Mouse (Mus musculus): ENCODE measurements at regions not wholly inside any gene's neighbourhood (a gene's known extent, or its start where the extent isn't known, plus 50 kb on each side); places are given as distances from the start of the nearest gene placed in this dataset.
"Not testable (repeated sequence)": the region's sequence is repeated elsewhere in the genome, so short reads cannot be mapped to it uniquely, and the experiment has no call there.

DNA sequence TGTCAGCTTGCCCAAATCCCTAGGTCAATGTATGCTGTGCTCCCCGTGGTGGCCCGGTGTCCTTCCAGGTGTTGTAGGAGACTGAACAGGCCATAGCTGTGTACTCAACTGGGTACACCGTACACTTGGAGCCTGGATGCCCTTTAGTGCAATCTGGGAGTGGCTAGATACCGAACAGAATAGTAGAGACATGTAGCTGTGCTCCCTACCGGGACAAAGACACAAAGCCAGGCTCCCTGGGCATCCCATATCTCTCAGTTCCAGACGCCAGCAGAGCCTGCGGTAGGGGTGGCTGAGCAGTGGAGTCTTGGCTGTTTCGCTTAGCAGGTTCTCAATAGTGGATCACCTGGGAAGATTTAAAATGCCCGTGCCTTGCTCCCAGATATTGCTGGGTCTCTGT lies 136.7 kb upstream of the Ubl3 start:
- TF ChIP-seq CTCF (IDR thresholded peaks at IDR 0.05; ENCODE audit: control insufficient read depth, insufficient read depth, low read length), result no peak
- TF ChIP-seq POLR2A (IDR thresholded peaks at IDR 0.05; ENCODE audit: borderline replicate concordance, control insufficient read depth, low read depth, low read length), result no peak
- Histone ChIP-seq H3K4me3 (replicated peaks; ENCODE audit: control insufficient read depth, low read depth, low read length) (no peak overlapping the region), H3K27ac (ENCODE audit: control insufficient read depth, insufficient read depth, low read depth, low read length, poor library complexity) (no peak overlapping the region), H3K4me1 (ENCODE audit: control insufficient read depth, insufficient read depth, low read length) (no peaks in the 10 kb centered on the region)
- WGBS, result 83% methylated on average over 9 of the region's 9 CpGs

DNA sequence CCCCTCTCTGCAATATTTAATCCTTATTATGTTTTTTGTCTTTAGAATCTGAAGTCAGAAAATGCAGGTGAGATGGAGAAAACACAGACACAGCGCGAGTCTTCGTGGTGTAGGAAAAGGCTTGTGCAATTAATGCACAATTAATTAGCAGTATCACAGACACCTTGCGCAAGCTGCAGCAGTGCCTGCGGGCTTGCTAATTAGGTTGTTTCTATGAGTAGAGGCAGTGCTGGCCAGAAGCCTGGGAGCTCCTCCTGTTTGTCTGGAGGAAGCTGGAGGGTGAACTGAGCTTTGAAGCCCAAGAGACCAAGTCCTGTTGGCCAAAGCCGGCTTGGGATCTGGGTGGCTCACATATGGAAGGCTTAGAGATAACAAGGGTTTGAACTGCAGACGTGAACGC lies 135.9 kb upstream of the Ubl3 start:
- TF ChIP-seq CTCF (IDR thresholded peaks at IDR 0.05; ENCODE audit: control insufficient read depth, insufficient read depth, low read length), result no peak
- no peak for TF ChIP-seq POLR2A (IDR thresholded peaks at IDR 0.05; ENCODE audit: borderline replicate concordance, control insufficient read depth, low read depth, low read length)
- H3K4me1 ChIP-seq (ENCODE audit: control insufficient read depth, insufficient read depth, low read length), result no peaks in the 10 kb centered on the region
- no peak overlapping the region for H3K4me3 ChIP-seq (replicated peaks; ENCODE audit: control insufficient read depth, low read depth, low read length)
- H3K27ac ChIP-seq (ENCODE audit: control insufficient read depth, insufficient read depth, low read depth, low read length, poor library complexity), result no peak overlapping the region
- 70% methylated on average over 8 of the region's 8 CpGs for WGBS

DNA sequence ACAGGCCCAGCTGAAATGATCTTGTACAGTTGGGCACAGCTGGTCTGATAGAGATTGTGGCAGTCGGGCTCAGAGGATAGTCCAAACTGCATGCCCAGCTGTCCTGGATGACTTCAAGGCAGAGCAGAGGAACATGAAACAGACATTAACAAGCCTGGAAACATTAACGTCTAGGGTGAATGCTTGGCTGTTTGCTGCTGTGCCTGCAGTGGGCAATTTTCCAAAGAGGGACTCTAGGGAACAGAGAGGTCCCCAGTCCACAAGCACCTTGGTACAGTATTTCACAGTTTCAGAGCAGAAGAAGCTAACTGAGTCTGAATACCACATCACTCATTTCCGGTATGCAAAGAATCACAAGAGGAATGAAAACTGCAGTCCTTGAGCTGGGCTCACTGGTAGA lies 135.2 kb upstream of the Ubl3 start:
- Histone ChIP-seq H3K4me3 (replicated peaks; ENCODE audit: control insufficient read depth, low read depth, low read length) (no peak overlapping the region), H3K27ac (ENCODE audit: control insufficient read depth, insufficient read depth, low read depth, low read length, poor library complexity) (no peak overlapping the region), H3K4me1 (ENCODE audit: control insufficient read depth, insufficient read depth, low read length) (no peaks in the 10 kb centered on the region)
- TF ChIP-seq CTCF (IDR thresholded peaks at IDR 0.05; ENCODE audit: control insufficient read depth, insufficient read depth, low read length) (no peak), POLR2A (IDR thresholded peaks at IDR 0.05; ENCODE audit: borderline replicate concordance, control insufficient read depth, low read depth, low read length) (no peak)
- WGBS, result 65% methylated on average over 3 of the region's 3 CpGs

DNA sequence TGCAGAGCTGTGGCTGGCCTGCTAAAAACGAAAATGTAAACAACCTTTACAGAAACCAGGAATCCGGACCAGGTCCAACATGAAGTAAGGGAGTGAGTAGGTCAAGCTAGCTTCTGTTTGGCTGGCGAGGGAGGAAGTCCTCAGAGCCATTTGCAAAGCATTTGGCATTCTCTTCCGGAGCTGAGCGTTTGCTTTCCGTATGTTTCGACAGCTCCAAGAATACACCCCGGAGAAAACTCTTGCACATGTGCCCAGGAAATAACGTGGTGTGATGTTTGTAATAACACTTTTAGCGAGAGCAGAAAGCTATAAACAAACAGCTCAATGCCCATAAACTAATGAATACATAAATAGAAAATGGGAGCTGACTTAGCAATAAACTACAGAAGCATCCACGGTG lies 131.6 kb upstream of the Ubl3 start:
- Histone ChIP-seq H3K27ac (ENCODE audit: control insufficient read depth, insufficient read depth, low read depth, low read length, poor library complexity) (no peak overlapping the region), H3K4me1 (ENCODE audit: control insufficient read depth, insufficient read depth, low read length) (peaks cover 4% of the 10 kb centered on the region; the same call in 1 of the 2 replicates), H3K4me3 (replicated peaks; ENCODE audit: control insufficient read depth, low read depth, low read length) (no peak overlapping the region)
- WGBS, result 67% methylated on average over 11 of the region's 11 CpGs
- TF ChIP-seq POLR2A (IDR thresholded peaks at IDR 0.05; ENCODE audit: borderline replicate concordance, control insufficient read depth, low read depth, low read length), result no peak
- TF ChIP-seq CTCF (IDR thresholded peaks at IDR 0.05; ENCODE audit: control insufficient read depth, insufficient read depth, low read length), result no peak

DNA sequence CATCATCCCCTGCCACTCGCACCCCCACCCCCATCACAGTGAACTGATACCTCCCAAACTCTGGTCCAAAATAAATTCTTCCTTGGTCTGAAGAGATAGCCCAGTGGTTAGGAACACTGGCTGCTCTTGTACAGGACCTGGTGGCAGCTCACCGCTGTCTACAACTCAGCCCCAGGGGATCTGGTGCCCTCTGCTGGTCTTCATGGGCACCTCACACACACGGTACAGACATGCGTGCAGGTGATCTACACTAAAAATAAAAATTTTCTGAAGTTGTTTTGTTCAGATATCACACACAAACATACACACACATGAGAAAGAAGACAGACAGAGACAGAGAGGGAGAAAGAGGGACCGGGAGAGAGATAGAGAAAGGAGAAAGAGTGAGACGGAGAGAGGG lies 130.0 kb upstream of the Ubl3 start:
- Histone ChIP-seq H3K27ac (ENCODE audit: control insufficient read depth, insufficient read depth, low read depth, low read length, poor library complexity) (no peak overlapping the region), H3K4me1 (ENCODE audit: control insufficient read depth, insufficient read depth, low read length) (peaks cover 5% of the 10 kb centered on the region; the same call in 1 of the 2 replicates), H3K4me3 (replicated peaks; ENCODE audit: control insufficient read depth, low read depth, low read length) (no peak overlapping the region)
- peak; percentile 42; the same call in 1 of the 2 replicates for TF ChIP-seq CTCF (IDR thresholded peaks at IDR 0.05; ENCODE audit: control insufficient read depth, insufficient read depth, low read length)
- no peak for TF ChIP-seq POLR2A (IDR thresholded peaks at IDR 0.05; ENCODE audit: borderline replicate concordance, control insufficient read depth, low read depth, low read length)
- 89% methylated on average over 6 of the region's 6 CpGs for WGBS

DNA sequence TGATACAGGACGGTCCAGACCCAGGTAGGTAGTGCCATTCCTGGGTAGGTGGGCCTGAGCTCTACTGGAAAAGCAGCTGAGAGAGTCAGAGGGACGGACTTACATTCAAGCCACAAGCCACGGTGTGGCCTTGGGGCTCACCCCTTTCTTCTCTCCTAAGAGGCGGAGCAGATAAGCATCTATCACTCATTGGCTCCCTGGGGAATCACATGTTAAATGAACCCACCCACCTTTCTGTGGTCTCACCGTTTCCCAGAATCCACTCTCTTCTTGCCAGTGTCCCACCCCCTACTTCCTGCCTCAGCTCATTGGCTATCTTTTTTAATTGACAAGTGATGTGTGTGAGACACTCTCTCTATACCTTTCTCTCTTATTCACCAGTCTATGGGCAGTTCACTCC lies 127.8 kb upstream of the Ubl3 start:
- Histone ChIP-seq H3K27ac (ENCODE audit: control insufficient read depth, insufficient read depth, low read depth, low read length, poor library complexity) (no peak overlapping the region), H3K4me3 (replicated peaks; ENCODE audit: control insufficient read depth, low read depth, low read length) (no peak overlapping the region), H3K4me1 (ENCODE audit: control insufficient read depth, insufficient read depth, low read length) (peaks cover 5% of the 10 kb centered on the region; the same call in 1 of the 2 replicates)
- TF ChIP-seq POLR2A (IDR thresholded peaks at IDR 0.05; ENCODE audit: borderline replicate concordance, control insufficient read depth, low read depth, low read length) (no peak), CTCF (IDR thresholded peaks at IDR 0.05; ENCODE audit: control insufficient read depth, insufficient read depth, low read length) (no peak)
- 60% methylated on average over 5 of the region's 5 CpGs for WGBS

DNA sequence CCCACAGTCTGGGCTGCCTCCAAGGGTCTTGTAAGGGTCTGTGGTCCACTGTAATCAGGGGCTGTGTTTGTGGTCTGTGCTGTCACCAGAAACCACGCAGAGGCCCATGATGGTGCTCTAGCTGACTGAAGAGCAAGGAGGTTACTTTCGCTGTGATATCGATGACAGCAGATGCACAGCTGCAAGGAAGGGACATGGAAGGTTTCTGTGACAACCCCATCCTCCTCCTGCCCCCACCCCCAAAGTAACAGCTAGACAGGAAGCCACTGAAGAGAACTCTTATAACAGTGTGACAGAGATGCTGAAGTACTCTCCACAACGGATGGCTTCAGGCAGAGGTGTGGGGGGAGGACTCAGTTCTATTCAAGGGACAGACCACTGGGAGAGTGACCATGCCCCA lies 127.0 kb upstream of the Ubl3 start:
- 62% methylated on average over 4 of the region's 4 CpGs for WGBS
- peak overlapping the region; percentile 30 for H3K27ac ChIP-seq (ENCODE audit: control insufficient read depth, insufficient read depth, low read depth, low read length, poor library complexity)
- TF ChIP-seq CTCF (IDR thresholded peaks at IDR 0.05; ENCODE audit: control insufficient read depth, insufficient read depth, low read length) (no peak), POLR2A (IDR thresholded peaks at IDR 0.05; ENCODE audit: borderline replicate concordance, control insufficient read depth, low read depth, low read length) (no peak)

DNA sequence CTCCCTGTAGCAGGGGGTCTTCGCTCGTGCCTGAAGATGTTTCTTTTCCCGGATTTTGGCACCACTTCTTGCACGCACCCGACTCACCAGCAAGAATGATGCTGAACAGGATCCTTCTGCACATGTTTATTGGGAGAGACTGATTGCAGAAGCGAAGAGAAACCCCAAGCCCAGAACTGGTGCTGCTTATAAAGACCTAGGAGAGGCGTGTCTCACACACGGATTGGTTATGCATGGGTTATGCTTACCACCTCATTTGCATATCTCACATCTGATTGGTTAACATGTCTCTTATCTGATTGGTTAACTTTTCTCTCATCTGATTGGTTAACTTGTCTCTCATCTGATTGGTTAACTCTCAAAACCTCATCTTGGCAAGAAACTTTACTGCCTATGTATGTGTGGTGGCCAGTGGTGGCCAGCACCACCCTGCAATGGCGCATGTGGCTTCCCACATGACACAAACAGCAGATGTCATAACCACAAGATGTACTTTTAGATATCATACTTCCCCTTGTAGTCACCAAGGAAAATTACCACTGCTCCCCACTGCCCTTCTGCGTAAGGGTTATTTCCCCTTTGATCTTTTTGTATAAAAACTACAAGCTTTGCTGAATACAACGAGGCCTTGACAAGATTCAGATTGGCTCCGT lies 125.8 kb upstream of the Ubl3 start:
- 59% methylated on average over 12 of the region's 12 CpGs for WGBS
- H3K4me1 ChIP-seq (ENCODE audit: control insufficient read depth, insufficient read depth, low read length); H3K4me3 ChIP-seq (replicated peaks; ENCODE audit: control insufficient read depth, low read depth, low read length): not testable (repeated sequence)
- peak overlapping the region; percentile 79 for H3K27ac ChIP-seq (ENCODE audit: control insufficient read depth, insufficient read depth, low read depth, low read length, poor library complexity)

More for the DNA sequence above, 127.0 kb upstream of the Ubl3 start:
- Histone ChIP-seq H3K4me1 (ENCODE audit: control insufficient read depth, insufficient read depth, low read length) (peaks cover 5% of the 10 kb centered on the region; the same call in 1 of the 2 replicates), H3K4me3 (replicated peaks; ENCODE audit: control insufficient read depth, low read depth, low read length) (no peak overlapping the region)

DNA sequence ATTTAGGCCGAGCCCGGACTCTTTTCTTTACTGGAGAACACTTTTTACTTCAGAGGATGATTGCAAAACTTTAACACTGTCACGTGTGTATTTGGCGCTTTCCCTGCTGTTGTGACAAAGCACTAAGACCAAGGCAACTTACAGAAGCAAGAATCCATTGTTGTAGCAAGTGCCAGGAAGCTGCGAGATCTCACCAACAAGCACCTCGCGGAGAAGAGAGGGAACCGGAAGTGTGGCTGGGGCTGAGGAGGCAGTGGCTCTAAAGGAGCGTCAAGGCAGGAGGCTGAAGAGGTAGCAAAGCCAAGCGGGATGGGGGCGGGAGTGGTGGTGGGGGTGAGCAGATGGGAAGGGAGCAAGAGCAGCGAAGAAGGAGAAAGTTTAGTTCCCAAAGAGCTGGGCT lies 121.7 kb upstream of the Ubl3 start:
- H3K4me3 ChIP-seq (replicated peaks; ENCODE audit: control insufficient read depth, low read depth, low read length), result peak overlapping the region; percentile 2
- TF ChIP-seq CTCF (IDR thresholded peaks at IDR 0.05; ENCODE audit: control insufficient read depth, insufficient read depth, low read length), result no peak
- peak; percentile 31; the same call in 1 of the 2 replicates for TF ChIP-seq POLR2A (IDR thresholded peaks at IDR 0.05; ENCODE audit: borderline replicate concordance, control insufficient read depth, low read depth, low read length)
- H3K4me1 ChIP-seq (ENCODE audit: control insufficient read depth, insufficient read depth, low read length), result peaks cover 2% of the 10 kb centered on the region; the same call in 1 of the 2 replicates
- 19% methylated on average over 12 of the region's 12 CpGs for WGBS
- H3K27ac ChIP-seq (ENCODE audit: control insufficient read depth, insufficient read depth, low read depth, low read length, poor library complexity), result peak overlapping the region; percentile 80
